Mouse (Mus musculus): Measurements from ENCODE around the gene Dnaaf2. TPM values are rescaled to one million over a fixed set of nuclear protein-coding genes. Genes with fewer than 3 reads are reported as not detected.
A peak's percentile ranks its signal among the peaks of the same experiment; 100 is the strongest.
"Not testable (repeated sequence)": the region's sequence is repeated elsewhere in the genome, so short reads cannot be mapped to it uniquely, and the experiment has no call there.

Dnaaf2 gene
- total and polyA plus RNA-seq, 2 experiments, result 0.64 to 1.0 TPM

DNA sequence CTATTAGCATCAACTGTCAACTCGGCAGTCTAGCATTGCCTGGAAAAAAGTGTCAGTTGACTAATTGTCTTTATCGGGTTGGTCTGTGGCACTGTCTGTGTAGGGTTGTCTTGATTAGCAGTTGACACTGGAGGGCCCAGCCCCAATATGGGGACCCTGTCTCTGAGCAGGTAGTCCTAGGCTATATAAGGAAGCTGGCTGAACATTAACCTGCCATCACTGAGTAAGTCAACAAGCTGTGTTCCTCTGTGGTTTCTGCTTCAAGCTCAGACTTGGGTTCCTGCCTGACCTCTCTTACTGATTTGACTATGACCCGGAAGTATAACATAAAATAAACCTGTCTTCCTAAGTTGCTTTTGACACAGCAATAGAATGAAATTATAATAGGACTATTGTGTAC is 22.3 kb downstream of the Dnaaf2 start:
- Histone ChIP-seq H3K36me3 (ENCODE audit: control insufficient read depth, insufficient read depth, low read length) (no peaks in the 10 kb centered on the region), H3K4me3 (ENCODE audit: insufficient read depth, low read depth, low read length) (no peak overlapping the region), H3K9ac (ENCODE audit: low read depth, low read length) (no peak overlapping the region), H3K27ac (replicated peaks; ENCODE audit: insufficient read depth, low read depth, low read length) (no peak overlapping the region), H3K79me2 (ENCODE audit: control insufficient read depth, insufficient read depth, low read length) (no peaks in the 10 kb centered on the region), H3K4me1 (ENCODE audit: control insufficient read depth, insufficient read depth, low read length) (no peaks in the 10 kb centered on the region), H3K27me3 (ENCODE audit: control insufficient read depth, insufficient read depth, low read length) (no peaks in the 10 kb centered on the region)
- no peak for DNase-seq (ENCODE audit: extremely low read depth, low read depth, low spot score)
- 83% methylated on average over 3 of the region's 3 CpGs for WGBS
- no peak for TF ChIP-seq POLR2A (IDR thresholded peaks at IDR 0.05; ENCODE audit: extremely low read depth, insufficient read depth, low read length)
- no peak for TF ChIP-seq CTCF (IDR thresholded peaks at IDR 0.05; ENCODE audit: low read depth, low read length)

DNA sequence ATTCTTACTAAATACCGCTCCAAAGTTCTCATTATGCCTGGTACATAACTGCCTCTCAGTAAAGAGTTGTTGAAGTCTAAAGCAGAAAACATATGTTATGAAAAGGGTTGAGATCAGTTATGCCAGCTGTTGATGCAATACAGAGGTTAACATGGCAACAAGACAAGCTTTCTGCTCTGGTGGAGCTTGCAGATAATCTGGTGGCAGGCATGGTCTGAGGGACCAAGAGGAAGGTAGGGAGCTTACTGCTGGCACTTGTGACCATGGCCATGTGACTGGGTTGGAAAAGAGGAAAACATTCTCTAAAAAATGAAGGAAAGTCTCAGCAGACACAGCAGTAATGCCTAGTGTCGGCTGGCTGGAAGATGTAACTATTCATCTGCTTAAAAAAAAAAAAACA is 26.9 kb downstream of the Dnaaf2 start:
- H3K27me3 ChIP-seq (ENCODE audit: control insufficient read depth, insufficient read depth, low read length), result no peaks in the 10 kb centered on the region
- no peaks in the 10 kb centered on the region for H3K36me3 ChIP-seq (ENCODE audit: control insufficient read depth, insufficient read depth, low read length)
- H3K9ac ChIP-seq (ENCODE audit: low read depth, low read length), result no peak overlapping the region
- no peak overlapping the region for H3K27ac ChIP-seq (replicated peaks; ENCODE audit: insufficient read depth, low read depth, low read length)
- DNase-seq (ENCODE audit: extremely low read depth, low read depth, low spot score), result no peak
- 97% methylated on average over 2 of the region's 2 CpGs for WGBS
- no peaks in the 10 kb centered on the region for H3K79me2 ChIP-seq (ENCODE audit: control insufficient read depth, insufficient read depth, low read length)
- TF ChIP-seq POLR2A (IDR thresholded peaks at IDR 0.05; ENCODE audit: extremely low read depth, insufficient read depth, low read length), result no peak
- no peak for TF ChIP-seq CTCF (IDR thresholded peaks at IDR 0.05; ENCODE audit: low read depth, low read length)
- H3K4me1 ChIP-seq (ENCODE audit: control insufficient read depth, insufficient read depth, low read length), result peaks cover 2% of the 10 kb centered on the region; the same call in 1 of the 2 replicates
- H3K4me3 ChIP-seq (ENCODE audit: insufficient read depth, low read depth, low read length), result no peak overlapping the region

- WGBS, result under 1% methylated on average over 40 of the region's 40 CpGs
- Histone ChIP-seq H3K4me1 (ENCODE audit: control insufficient read depth, insufficient read depth, low read length) (peaks cover 2% of the 10 kb centered on the region; the same call in 1 of the 2 replicates), H3K27ac (replicated peaks; ENCODE audit: insufficient read depth, low read depth, low read length) (peak within 1 kb of the TSS; percentile 66), H3K36me3 (ENCODE audit: control insufficient read depth, insufficient read depth, low read length) (no peaks in the 10 kb centered on the region), H3K79me2 (ENCODE audit: control insufficient read depth, insufficient read depth, low read length) (no peaks in the 10 kb centered on the region), H3K4me3 (ENCODE audit: insufficient read depth, low read depth, low read length) (peak within 1 kb of the TSS; percentile 68), H3K27me3 (ENCODE audit: control insufficient read depth, insufficient read depth, low read length) (no peaks in the 10 kb centered on the region), H3K9ac (ENCODE audit: low read depth, low read length) (peak within 1 kb of the TSS; percentile 80)
- TF ChIP-seq POLR2A (IDR thresholded peaks at IDR 0.05; ENCODE audit: extremely low read depth, insufficient read depth, low read length), result no peak
- TF ChIP-seq CTCF (IDR thresholded peaks at IDR 0.05; ENCODE audit: low read depth, low read length), result no peak
- DNase-seq (ENCODE audit: extremely low read depth, low read depth, low spot score), result peak; percentile 63
These were observed 29.6 kb downstream of the Dnaaf2 start, which contains the start of gene Lrr1 for GRCm38 (mm10) chr12:69168461-69169106. Gene Lrr1 (plus strand): TSS chr12:69168814.

DNA sequence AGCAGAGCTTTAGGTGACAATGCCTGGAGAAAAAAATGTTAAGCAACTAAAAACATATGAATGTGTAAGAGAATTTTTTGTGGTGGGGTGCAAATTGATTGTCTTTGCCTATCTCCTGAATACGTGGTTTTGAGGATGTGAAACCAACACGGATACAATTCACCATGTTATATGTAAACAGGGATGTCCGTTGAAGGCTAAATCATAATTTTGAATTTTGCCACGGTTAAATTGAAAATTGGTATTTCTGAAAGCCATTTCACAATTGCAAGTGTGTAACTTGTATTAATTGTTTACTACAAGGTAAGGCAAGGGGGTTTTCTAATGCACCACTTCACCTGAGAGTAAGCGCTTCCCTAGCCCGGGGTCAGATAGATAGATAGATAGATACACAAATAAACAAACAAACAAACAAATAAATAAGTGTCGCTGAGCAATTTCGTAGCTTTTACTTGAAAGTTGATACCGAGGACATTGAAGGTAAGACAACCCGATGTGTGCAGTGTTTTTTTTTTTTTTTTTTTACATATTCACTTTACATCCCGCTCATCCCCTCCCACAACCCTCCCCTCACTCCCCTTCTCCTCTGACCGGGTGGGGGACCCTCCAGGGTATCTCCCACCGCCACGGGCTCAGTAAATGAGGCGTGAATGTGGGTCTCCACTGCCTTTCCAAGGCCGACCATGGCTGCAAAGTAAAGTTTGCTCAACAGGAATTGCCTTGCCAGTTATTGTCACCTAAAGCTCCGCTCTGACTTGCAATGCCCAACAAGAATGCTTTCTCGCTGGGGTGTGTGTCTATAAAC is 30.4 kb downstream of the Dnaaf2 start:
- no peak for TF ChIP-seq CTCF (IDR thresholded peaks at IDR 0.05; ENCODE audit: low read depth, low read length)
- no peak for TF ChIP-seq POLR2A (IDR thresholded peaks at IDR 0.05; ENCODE audit: extremely low read depth, insufficient read depth, low read length)
- WGBS, result 11% methylated on average over 18 of the region's 18 CpGs
- H3K4me1 ChIP-seq (ENCODE audit: control insufficient read depth, insufficient read depth, low read length), result peaks cover 2% of the 10 kb centered on the region; the same call in 1 of the 2 replicates
- no peaks in the 10 kb centered on the region for H3K79me2 ChIP-seq (ENCODE audit: control insufficient read depth, insufficient read depth, low read length)
- peak overlapping the region; percentile 68 for H3K4me3 ChIP-seq (ENCODE audit: insufficient read depth, low read depth, low read length)
- H3K36me3 ChIP-seq (ENCODE audit: control insufficient read depth, insufficient read depth, low read length), result no peaks in the 10 kb centered on the region
- DNase-seq (ENCODE audit: extremely low read depth, low read depth, low spot score), result no peak
- no peak overlapping the region for H3K27ac ChIP-seq (replicated peaks; ENCODE audit: insufficient read depth, low read depth, low read length)
- H3K27me3 ChIP-seq (ENCODE audit: control insufficient read depth, insufficient read depth, low read length), result no peaks in the 10 kb centered on the region
- peak overlapping the region; percentile 41 for H3K9ac ChIP-seq (ENCODE audit: low read depth, low read length)

- not testable (repeated sequence) for H3K4me1 ChIP-seq (ENCODE audit: control insufficient read depth, insufficient read depth, low read length); DNase-seq (ENCODE audit: extremely low read depth, low read depth, low spot score); H3K79me2 ChIP-seq (ENCODE audit: control insufficient read depth, insufficient read depth, low read length); H3K27ac ChIP-seq (replicated peaks; ENCODE audit: insufficient read depth, low read depth, low read length); H3K36me3 ChIP-seq (ENCODE audit: control insufficient read depth, insufficient read depth, low read length); H3K4me3 ChIP-seq (ENCODE audit: insufficient read depth, low read depth, low read length); H3K9ac ChIP-seq (ENCODE audit: low read depth, low read length); H3K27me3 ChIP-seq (ENCODE audit: control insufficient read depth, insufficient read depth, low read length)
- WGBS, result 87% methylated on average over 8 of the region's 8 CpGs
These were observed 31.2 kb downstream of the Dnaaf2 start for GRCm38 (mm10) chr12:69166861-69167581.

Data from liver, adult 2 months (tissue).